In the genomic region with DNA sequence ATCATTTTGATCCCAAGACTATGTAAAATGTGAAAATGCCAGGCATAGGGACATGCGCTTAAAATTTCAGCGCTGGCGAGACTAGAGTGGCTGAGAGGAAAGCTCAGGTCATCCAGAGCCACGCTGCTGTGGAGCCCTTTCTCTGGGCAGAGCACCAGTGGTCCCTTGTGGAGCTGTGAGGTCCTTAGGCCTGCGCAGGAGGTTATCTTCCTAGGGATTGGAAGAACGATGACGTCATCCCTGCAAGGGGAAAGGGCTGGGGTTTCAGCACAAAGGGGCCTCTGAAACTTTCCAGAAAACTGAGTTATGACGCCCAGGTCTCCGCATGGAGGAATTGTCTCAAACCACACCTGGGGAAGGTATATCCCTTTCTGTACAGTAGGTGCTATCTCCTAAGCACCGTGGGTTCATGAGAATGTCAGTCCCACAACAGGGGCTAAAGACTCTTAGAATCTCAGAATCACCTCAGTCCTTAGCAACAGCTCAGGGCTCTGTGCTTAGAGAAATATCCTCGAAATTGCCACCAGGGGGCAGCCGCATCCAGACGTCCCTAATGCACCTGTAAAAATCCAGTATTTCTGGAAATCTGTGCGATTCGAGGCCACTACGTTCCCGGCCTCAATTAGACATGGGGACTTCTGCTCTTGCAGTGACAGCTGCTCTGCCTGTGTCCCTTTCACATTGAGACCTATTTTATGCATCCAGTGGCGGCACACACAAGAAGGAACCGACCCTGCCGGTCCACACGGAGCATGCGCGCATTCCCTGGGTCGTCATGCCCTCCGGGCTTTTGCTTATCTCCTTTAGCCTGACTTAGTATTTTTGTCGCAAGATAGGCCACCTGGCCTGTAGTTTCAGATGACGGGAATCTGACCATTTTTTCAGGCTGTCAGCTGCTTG, we compare ENCODE assay signal across 8 mouse cellular contexts. TPM values are rescaled to one million over a fixed set of nuclear protein-coding genes. Genes with fewer than 3 reads are reported as not detected.
DNase-seq lines count a peak whose midpoint lies in the region; ATAC-seq and TF ChIP-seq lines count a peak whose summit lies in the region.

No protein-coding gene starts in this region.

- H3K9me3 ChIP-seq in E14TG2a.4 (ENCODE audit: low read length) = 0 out of 2 replicates have a peak, but pooled peaks cover 2% of the 10 kb centered on the region
- no peaks in the 10 kb centered on the region for H3K9me3 ChIP-seq in heart, embryonic 16.5 days (replicated peaks; ENCODE audit: control insufficient read depth, low read length)
- no peaks in the 10 kb centered on the region for H3K9me3 ChIP-seq in liver, postnatal 0 days (ENCODE audit: low read length)
- H3K9me3 ChIP-seq in neural tube, embryonic 14.5 days (ENCODE audit: control insufficient read depth, low read length) = no peaks in the 10 kb centered on the region

- peak; percentile 70 for TF ChIP-seq CTCF in E14TG2a.4 (conservative IDR thresholded peaks at IDR 0.05; ENCODE audit: low read length)
- TF ChIP-seq CTCF in liver, postnatal 0 days (IDR thresholded peaks at IDR 0.05; ENCODE audit: low read depth) = peak; percentile 81

- peak overlapping the region; percentile 95 for H3K27ac ChIP-seq in heart, embryonic 16.5 days (ENCODE audit: low read length)
- H3K27ac ChIP-seq in liver, postnatal 0 days (ENCODE audit: low read depth) = no peak overlapping the region
- no peak overlapping the region for H3K27ac ChIP-seq in neural tube, embryonic 14.5 days (ENCODE audit: low read depth, low read length)

- peaks cover 25% of the 10 kb centered on the region for H3K27me3 ChIP-seq in E14TG2a.4 (ENCODE audit: insufficient read depth, low read length)
- H3K27me3 ChIP-seq in heart, embryonic 16.5 days (ENCODE audit: control insufficient read depth, insufficient read depth, low read length) = no peaks in the 10 kb centered on the region
- no peaks in the 10 kb centered on the region for H3K27me3 ChIP-seq in liver, postnatal 0 days (ENCODE audit: insufficient read depth, low read length)
- H3K27me3 ChIP-seq in neural tube, embryonic 14.5 days (ENCODE audit: control insufficient read depth, insufficient read depth, low read length) = no peaks in the 10 kb centered on the region

- peaks cover 35% of the 10 kb centered on the region for H3K4me1 ChIP-seq in E14TG2a.4 (replicated peaks; ENCODE audit: low read depth, low read length)
- peaks cover 28% of the 10 kb centered on the region for H3K4me1 ChIP-seq in heart, embryonic 16.5 days (ENCODE audit: control insufficient read depth, insufficient read depth, low read length)
- H3K4me1 ChIP-seq in liver, postnatal 0 days (ENCODE audit: insufficient read depth) = peaks cover 4% of the 10 kb centered on the region
- H3K4me1 ChIP-seq in neural tube, embryonic 14.5 days (ENCODE audit: control insufficient read depth, insufficient read depth, low read length) = no peaks in the 10 kb centered on the region

- peak overlapping the region; percentile 67 for H3K9ac ChIP-seq in heart, embryonic 16.5 days (ENCODE audit: low read length)
- no peak overlapping the region for H3K9ac ChIP-seq in liver, postnatal 0 days (replicated peaks)
- H3K9ac ChIP-seq in neural tube, embryonic 14.5 days (replicated peaks; ENCODE audit: low read depth, low read length) = no peak overlapping the region

- no peak for TF ChIP-seq EP300 in liver, postnatal 0 days (IDR thresholded peaks at IDR 0.05; ENCODE audit: low read depth)

- peak overlapping the region; percentile 69 for H3K4me2 ChIP-seq in heart, embryonic 16.5 days (ENCODE audit: low read depth, low read length)
- peak overlapping the region; percentile 69 for H3K4me2 ChIP-seq in liver, postnatal 0 days (ENCODE audit: low read depth, low read length)
- peak overlapping the region; percentile 34; the same call in 1 of the 2 replicates for H3K4me2 ChIP-seq in neural tube, embryonic 14.5 days (ENCODE audit: low read depth, low read length)

- 13% methylated on average over 27 of the region's 27 CpGs for WGBS in heart, embryonic 16.5 days
- 26% methylated on average over 27 of the region's 27 CpGs for WGBS in liver, postnatal 0 days (ENCODE audit: insufficient replicate concordance)
- WGBS in neural tube, embryonic 14.5 days = 26% methylated on average over 27 of the region's 27 CpGs

- H3K36me3 ChIP-seq in E14TG2a.4 (ENCODE audit: insufficient read depth, low read length) = no peaks in the 10 kb centered on the region
- no peaks in the 10 kb centered on the region for H3K36me3 ChIP-seq in heart, embryonic 16.5 days (ENCODE audit: control insufficient read depth, insufficient read depth)
- no peaks in the 10 kb centered on the region for H3K36me3 ChIP-seq in liver, postnatal 0 days (replicated peaks; ENCODE audit: insufficient read depth, low read length)
- H3K36me3 ChIP-seq in neural tube, embryonic 14.5 days (ENCODE audit: control insufficient read depth, insufficient read depth, low read length) = no peaks in the 10 kb centered on the region

- 0 out of 2 replicates have a peak, but pooled peaks have one; percentile 71 for ATAC-seq in erythroblast, adult 5-6 weeks (replicated peaks; ENCODE audit: low FRiP score, poor library complexity, severe bottlenecking)
- ATAC-seq in heart, embryonic 16.5 days (replicated peaks; ENCODE audit: extremely low read depth, insufficient read depth, low FRiP score) = peak; percentile 56
- peak; percentile 64 for ATAC-seq in liver, postnatal 0 days
- ATAC-seq in neural tube, embryonic 14.5 days (ENCODE audit: low read depth) = peak; percentile 77; the same call in 1 of the 2 replicates

- DNase-seq in brain, embryonic 18.5 days (ENCODE audit: low read depth, low spot score) = peak; percentile 65
- DNase-seq in kidney, postnatal 36 days = peak; percentile 59 to 85
- DNase-seq in liver, postnatal 0 days = peak; percentile 74
- DNase-seq in testis, postnatal 10 days (ENCODE audit: low spot score) = peak; percentile 87

- peak overlapping the region; percentile 63 for H3K4me3 ChIP-seq in E14TG2a.4 (replicated peaks; ENCODE audit: low read length)
- H3K4me3 ChIP-seq in heart, embryonic 16.5 days (ENCODE audit: low read length) = peak overlapping the region; percentile 49
- peak overlapping the region; percentile 33; the same call in 1 of the 2 replicates for H3K4me3 ChIP-seq in liver, postnatal 0 days (ENCODE audit: low read depth, low read length)
- peak overlapping the region; percentile 16 for H3K4me3 ChIP-seq in neural tube, embryonic 14.5 days (ENCODE audit: low read depth, low read length)

RNA-seq across cellular contexts. Expression of gene Kcne1, which starts 18.4 kb away (rescaled TPM):
- not detected in 2 replicates for total RNA-seq in erythroblast, adult 5-6 weeks (2015; ENCODE audit: low replicate concordance)
- 0.26 TPM in 1 of 2 replicates, not detected in the other for total RNA-seq in erythroblast, adult 5-6 weeks (2017; ENCODE audit: low replicate concordance)
- 166 and 187 TPM in 2 replicates for polyA plus RNA-seq in heart, embryonic 16.5 days (2015; fragmentation: Nextera tagmentation; extraction: Ambion mirVana)
- polyA plus RNA-seq in liver, postnatal 0 days (2015; fragmentation: Nextera tagmentation; extraction: Ambion mirVana) = not detected in 2 replicates
- 0.32 and 0.37 TPM in 2 replicates for polyA plus RNA-seq in neural tube, embryonic 14.5 days (2014; fragmentation: Nextera tagmentation; extraction: Ambion mirVana)

RNA-seq across cellular contexts. Expression of gene Fam243, which starts 19.6 kb away (rescaled TPM):
- total RNA-seq in erythroblast, adult 5-6 weeks (2015; ENCODE audit: low replicate concordance) = not detected in 2 replicates
- not detected in 2 replicates for total RNA-seq in erythroblast, adult 5-6 weeks (2017; ENCODE audit: low replicate concordance)
- 0.05 TPM in 1 of 2 replicates, not detected in the other for polyA plus RNA-seq in heart, embryonic 16.5 days (2015; fragmentation: Nextera tagmentation; extraction: Ambion mirVana)
- not detected in 2 replicates for polyA plus RNA-seq in liver, postnatal 0 days (2015; fragmentation: Nextera tagmentation; extraction: Ambion mirVana)
- polyA plus RNA-seq in neural tube, embryonic 14.5 days (2014; fragmentation: Nextera tagmentation; extraction: Ambion mirVana) = not detected in 2 replicates

RNA-seq across cellular contexts. Expression of gene Smim11, which starts 39.8 kb away (rescaled TPM):
- total RNA-seq in erythroblast, adult 5-6 weeks (2015; ENCODE audit: low replicate concordance) = 15.3 and 15.4 TPM in 2 replicates
- 26.5 and 32.6 TPM in 2 replicates for total RNA-seq in erythroblast, adult 5-6 weeks (2017; ENCODE audit: low replicate concordance)
- polyA plus RNA-seq in heart, embryonic 16.5 days (2015; fragmentation: Nextera tagmentation; extraction: Ambion mirVana) = 120 and 124 TPM in 2 replicates
- polyA plus RNA-seq in liver, postnatal 0 days (2015; fragmentation: Nextera tagmentation; extraction: Ambion mirVana) = 42.5 and 47.6 TPM in 2 replicates
- polyA plus RNA-seq in neural tube, embryonic 14.5 days (2014; fragmentation: Nextera tagmentation; extraction: Ambion mirVana) = 58.0 and 62.9 TPM in 2 replicates

RNA-seq across cellular contexts. Expression of gene Kcne2, which starts 48.7 kb away (rescaled TPM):
- total RNA-seq in erythroblast, adult 5-6 weeks (2015; ENCODE audit: low replicate concordance) = 0.63 TPM in 1 of 2 replicates, not detected in the other
- not detected in 2 replicates for total RNA-seq in erythroblast, adult 5-6 weeks (2017; ENCODE audit: low replicate concordance)
- 1.1 and 1.3 TPM in 2 replicates for polyA plus RNA-seq in heart, embryonic 16.5 days (2015; fragmentation: Nextera tagmentation; extraction: Ambion mirVana)
- polyA plus RNA-seq in liver, postnatal 0 days (2015; fragmentation: Nextera tagmentation; extraction: Ambion mirVana) = not detected in 2 replicates
- 0.15 and 0.24 TPM in 2 replicates for polyA plus RNA-seq in neural tube, embryonic 14.5 days (2014; fragmentation: Nextera tagmentation; extraction: Ambion mirVana)

Comparison
In these comparisons a context has a peak if more than half of its experiments do, and no peak if none do; other contexts are left out.
1. RNA of gene Kcne1, which starts 18.4 kb away (polyA plus RNA-seq): 166 to 187 TPM in heart, embryonic 16.5 days; 0.32 to 0.37 TPM in neural tube, embryonic 14.5 days and not detected in liver, postnatal 0 days; every median in the first group is over 100 times any median in the second.
2. Peak in every context shown above with its lines, with median percentiles within 50 percentile points of each other: H3K4me3 ChIP-seq, DNase-seq, ATAC-seq and H3K4me2 ChIP-seq.